Mouse (Mus musculus): ENCODE measurements at regions not wholly inside any gene's neighbourhood (a gene's known extent, or its start where the extent isn't known, plus 50 kb on each side); places are given as distances from the start of the nearest gene placed in this dataset.

DNA sequence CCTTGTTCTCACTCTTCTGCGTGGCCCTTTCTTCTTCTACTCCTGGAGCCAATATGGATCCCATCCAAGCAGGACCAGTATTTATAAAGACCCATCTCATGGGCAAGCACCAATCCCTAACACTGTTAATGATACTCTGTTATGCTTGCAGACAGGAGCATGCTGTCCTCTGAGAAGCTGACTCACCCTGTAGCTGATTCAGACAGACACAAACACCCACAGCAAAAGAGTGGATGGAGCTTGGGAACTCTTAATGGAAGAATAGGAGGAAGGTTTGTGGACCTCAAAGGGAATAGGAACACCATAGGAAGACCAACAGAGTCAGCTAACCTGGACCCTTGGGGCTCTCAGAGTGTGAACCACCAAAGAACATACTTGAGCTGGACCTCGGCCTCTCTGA, 50.3 kb upstream of the Nck2 start:
- Histone ChIP-seq H3K4me1 (ENCODE audit: control insufficient read depth, insufficient read depth, low read length) (peaks cover 17% of the 10 kb centered on the region), H3K27ac (ENCODE audit: insufficient read depth, low read length) (no peak overlapping the region)
- TF ChIP-seq POLR2A (IDR thresholded peaks at IDR 0.05; ENCODE audit: low read depth, low read length) (no peak), CTCF (IDR thresholded peaks at IDR 0.05; ENCODE audit: borderline replicate concordance, insufficient read depth, low read length) (no peak)

More for the DNA sequence above, 50.3 kb upstream of the Nck2 start:
- H3K4me3 ChIP-seq (ENCODE audit: insufficient read depth, low read length): no peak overlapping the region

Data from embryonic fibroblast, embryonic 13.5 days (primary cell).